Mouse (Mus musculus): ENCODE measurements around the gene Gpatch11.

Gene Gpatch11

DNA sequence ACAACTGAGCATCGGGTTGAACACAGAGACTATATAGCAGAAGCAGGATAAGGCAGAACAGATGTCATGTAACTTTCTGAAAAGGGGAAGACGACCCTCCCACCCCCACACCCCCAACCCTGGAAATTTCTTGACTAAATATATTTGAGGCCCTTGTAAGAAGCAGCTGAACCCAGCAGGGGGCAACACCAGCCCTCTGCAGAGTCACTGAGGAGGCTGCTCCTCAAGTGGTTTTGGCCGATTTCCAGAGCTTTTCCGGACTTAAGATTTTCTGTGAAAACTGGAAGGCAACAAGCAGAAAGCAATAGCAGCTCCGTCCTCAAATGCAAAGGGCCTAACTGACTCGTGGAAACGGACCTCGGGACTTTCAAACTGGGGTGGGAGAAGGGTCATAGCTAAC, 60.0 kb downstream of the Gpatch11 start:
- peak; percentile 72 for DNase-seq

Data from lung, postnatal 14 days (tissue).